Mouse (Mus musculus) limb, embryonic 10.5 days (tissue): ENCODE measurements around the gene Tmem217. TPM values are rescaled to one million over a fixed set of nuclear protein-coding genes. Genes with fewer than 3 reads are reported as not detected.
"Not testable (repeated sequence)": the region's sequence is repeated elsewhere in the genome, so short reads cannot be mapped to it uniquely, and the experiment has no call there.

Experiments
- DNase-seq: peaks from one replicate; pipeline ENCODE4 v3.0.0-alpha.2; 2017; ENCODE audit warnings: low spot score
- H3K27ac ChIP-seq: fragments of 300-500 bp; sonication (generic); 2 replicates; pipeline ENCODE4 v1.5.1; 2016; ENCODE audit warnings: mild to moderate bottlenecking
- H3K27me3 ChIP-seq: fragments of 300-500 bp; sonication (generic); 2 replicates; pipeline ENCODE4 v1.6.1; 2016; ENCODE audit warnings: low read depth, mild to moderate bottlenecking; ENCODE audit not compliant: poor library complexity, severe bottlenecking
- H3K36me3 ChIP-seq: fragments of 300-500 bp; sonication (generic); 2 replicates; pipeline ENCODE4 v1.6.1; 2016; ENCODE audit warnings: mild to moderate bottlenecking, moderate library complexity
- H3K4me1 ChIP-seq: fragments of 300-500 bp; sonication (generic); 2 replicates; pipeline ENCODE4 v1.6.1; 2016
- H3K4me3 ChIP-seq: fragments of 300-500 bp; sonication (generic); 2 replicates; pipeline ENCODE4 v1.5.1; 2016; ENCODE audit warnings: mild to moderate bottlenecking, moderate library complexity
- H3K9me3 ChIP-seq: fragments of 300-500 bp; sonication (generic); replicated peaks from 2 replicates; pipeline ENCODE4 v1.6.1; 2016; ENCODE audit warnings: mild to moderate bottlenecking
- WGBS: fragments of 180-500 bp; shearing (Covaris S2); methylation state at CpG from one replicate; pipeline ENCODE4 v1.1.7; 2016; 5-methylcytosine and 5-hydroxymethylcytosine counted together
- polyA plus RNA-seq: library from polyadenylated mRNA; unstranded; fragments of >200 nt; fragmentation: Nextera tagmentation; extraction: Ambion mirVana; gene quantifications from 2 replicates; pipeline ENCODE4 v1.2.1, GENCODE M21; 2016

The Tmem217 gene
- polyA plus RNA-seq, 1 experiment from 2014 or later, result 0.90 TPM

- Histone ChIP-seq H3K4me1 (peaks cover 21% of the 10 kb centered on the region), H3K36me3 (peaks cover 30% of the 10 kb centered on the region)
- WGBS, result 87% methylated on average over 1 of the region's 1 CpGs
- H3K27ac ChIP-seq, H3K4me3 ChIP-seq, DNase-seq, H3K27me3 ChIP-seq, H3K9me3 ChIP-seq: not testable (repeated sequence)
These were observed 54.7 kb downstream of the Tmem217 start for GRCm38 (mm10) chr17:29497481-29497880.

GRCm38 (mm10) chr17:29497071-29497354 is 55.2 kb downstream of the Tmem217 start:
- no peaks in the 10 kb centered on the region for H3K9me3 ChIP-seq
- H3K4me3 ChIP-seq, result no peak overlapping the region
- no peaks in the 10 kb centered on the region for H3K27me3 ChIP-seq
- peaks cover 30% of the 10 kb centered on the region for H3K36me3 ChIP-seq
- WGBS, result 93% methylated on average over 3 of the region's 3 CpGs
- no peak for DNase-seq
- H3K27ac ChIP-seq, result no peak overlapping the region
- peaks cover 21% of the 10 kb centered on the region for H3K4me1 ChIP-seq

GRCm38 (mm10) chr17:29496211-29497070 is 55.7 kb downstream of the Tmem217 start:
- 89% methylated on average over 6 of the region's 6 CpGs for WGBS
- no peaks in the 10 kb centered on the region for H3K9me3 ChIP-seq
- no peaks in the 10 kb centered on the region for H3K27me3 ChIP-seq
- no peak overlapping the region for H3K27ac ChIP-seq
- H3K36me3 ChIP-seq, result peaks cover 33% of the 10 kb centered on the region
- peaks cover 21% of the 10 kb centered on the region for H3K4me1 ChIP-seq
- DNase-seq, result no peak
- H3K4me3 ChIP-seq, result no peak overlapping the region

- no peak for DNase-seq
- H3K4me1 ChIP-seq, result peaks cover 15% of the 10 kb centered on the region
- H3K27ac ChIP-seq, result no peak overlapping the region
- H3K4me3 ChIP-seq, result no peak overlapping the region
- H3K9me3 ChIP-seq, result no peaks in the 10 kb centered on the region
- WGBS, result 64% methylated on average over 7 of the region's 8 CpGs
- no peaks in the 10 kb centered on the region for H3K27me3 ChIP-seq
- H3K36me3 ChIP-seq, result peaks cover 33% of the 10 kb centered on the region
These were observed 57.5 kb downstream of the Tmem217 start for GRCm38 (mm10) chr17:29494732-29495076.

- H3K4me1 ChIP-seq, result peaks cover 20% of the 10 kb centered on the region
- no peak overlapping the region for H3K27ac ChIP-seq
- peaks cover 33% of the 10 kb centered on the region for H3K36me3 ChIP-seq
- no peaks in the 10 kb centered on the region for H3K9me3 ChIP-seq
- DNase-seq, result no peak
- no peaks in the 10 kb centered on the region for H3K27me3 ChIP-seq
- 0 out of 2 replicates have a peak overlapping the region, but pooled peaks have one; percentile 89 for H3K4me3 ChIP-seq
- 70% methylated on average over 10 of the region's 10 CpGs for WGBS
These were observed 58.0 kb downstream of the Tmem217 start for GRCm38 (mm10) chr17:29494062-29494731.

- Histone ChIP-seq H3K4me3 (peak overlapping the region; percentile 89), H3K27ac (0 out of 2 replicates have a peak overlapping the region, but pooled peaks have one; percentile 21), H3K36me3 (peaks cover 33% of the 10 kb centered on the region), H3K9me3 (no peaks in the 10 kb centered on the region), H3K27me3 (no peaks in the 10 kb centered on the region), H3K4me1 (peaks cover 26% of the 10 kb centered on the region)
- WGBS, result 81% methylated on average over 11 of the region's 11 CpGs
- DNase-seq, result no peak
These were observed 58.7 kb downstream of the Tmem217 start for GRCm38 (mm10) chr17:29493461-29493980.

GRCm38 (mm10) chr17:29492269-29493191 is 59.7 kb downstream of the Tmem217 start:
- Histone ChIP-seq H3K9me3 (no peaks in the 10 kb centered on the region), H3K27ac (peak overlapping the region; percentile 98), H3K4me3 (peak overlapping the region; percentile 89), H3K4me1 (peaks cover 30% of the 10 kb centered on the region), H3K27me3 (no peaks in the 10 kb centered on the region), H3K36me3 (peaks cover 33% of the 10 kb centered on the region)
- 2% methylated on average over 22 of the region's 22 CpGs for WGBS
- peak; percentile 82 for DNase-seq

- peak overlapping the region; percentile 89 for H3K4me3 ChIP-seq
- peaks cover 32% of the 10 kb centered on the region for H3K36me3 ChIP-seq
- no peaks in the 10 kb centered on the region for H3K27me3 ChIP-seq
- no peaks in the 10 kb centered on the region for H3K9me3 ChIP-seq
- WGBS, result under 1% methylated on average over 48 of the region's 48 CpGs
- H3K27ac ChIP-seq, result peak overlapping the region; percentile 98
- H3K4me1 ChIP-seq, result peaks cover 30% of the 10 kb centered on the region
- DNase-seq, result peak; percentile 69
These were observed 60.5 kb downstream of the Tmem217 start for GRCm38 (mm10) chr17:29491591-29492268.

- H3K36me3 ChIP-seq, result peaks cover 25% of the 10 kb centered on the region
- DNase-seq, result peak; percentile 80
- no peaks in the 10 kb centered on the region for H3K27me3 ChIP-seq
- peak within 1 kb of the TSS; percentile 89 for H3K4me3 ChIP-seq
- no peaks in the 10 kb centered on the region for H3K9me3 ChIP-seq
- under 1% methylated on average over 92 of the region's 99 CpGs for WGBS
- peak within 1 kb of the TSS; percentile 98 for H3K27ac ChIP-seq
- peaks cover 30% of the 10 kb centered on the region for H3K4me1 ChIP-seq
These were observed 61.2 kb downstream of the Tmem217 start, which contains the start of gene Pim1 for GRCm38 (mm10) chr17:29490713-29491581. TSS of gene Pim1 (plus strand) at chr17:29490753.

- no peaks in the 10 kb centered on the region for H3K27me3 ChIP-seq
- peak overlapping the region; percentile 98 for H3K27ac ChIP-seq
- H3K4me1 ChIP-seq, result peaks cover 30% of the 10 kb centered on the region
- WGBS, result under 1% methylated on average over 64 of the region's 68 CpGs
- H3K9me3 ChIP-seq, result no peaks in the 10 kb centered on the region
- DNase-seq, result peak; percentile 100
- peak overlapping the region; percentile 89 for H3K4me3 ChIP-seq
- peaks cover 22% of the 10 kb centered on the region for H3K36me3 ChIP-seq
These were observed 62.0 kb downstream of the Tmem217 start for GRCm38 (mm10) chr17:29489971-29490712.
